Mouse (Mus musculus) testis, adult 2 months (tissue): ENCODE results near the gene Fzd7.

ENCODE experiments used
- CTCF ChIP-seq: fragments of 200-500 bp; IDR thresholded peaks from 2 replicates; pipeline ENCODE4 v1.5.1; 2012; ENCODE audit warnings: low read depth, mild to moderate bottlenecking, inconsistent platforms, low read length, moderate library complexity; ENCODE audit not compliant: control insufficient read depth, insufficient read depth, insufficient replicate concordance
- POLR2A ChIP-seq: fragments of 200-500 bp; IDR thresholded peaks from 2 replicates; pipeline ENCODE4 v1.6.1; 2012; ENCODE audit warnings: low read depth, mild to moderate bottlenecking, inconsistent platforms, low read length, moderate library complexity; ENCODE audit not compliant: control insufficient read depth

DNA sequence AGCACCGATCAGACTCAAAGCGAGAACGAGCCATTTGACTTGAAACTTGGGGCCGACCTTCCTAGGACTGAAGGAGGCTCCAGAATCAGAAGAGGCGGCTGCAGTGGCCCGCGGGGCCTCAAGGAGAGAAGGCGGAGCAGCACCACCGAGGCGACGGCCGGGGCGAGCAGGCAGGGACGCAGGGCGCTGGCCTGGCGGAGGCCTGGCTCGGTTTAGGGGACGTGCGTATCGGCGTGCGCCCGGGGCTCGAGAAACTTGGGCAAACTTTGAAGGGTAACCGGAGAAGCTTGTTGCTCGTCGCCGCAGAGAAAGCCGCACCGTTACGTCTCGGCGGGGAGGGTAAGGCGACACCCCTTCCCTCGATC is at the start of gene Fzd7:
- no peak for TF ChIP-seq CTCF
- no peak for TF ChIP-seq POLR2A
